Mouse (Mus musculus) kidney, adult 2 months (tissue): ENCODE measurements around the gene Cdc16. TPM values are rescaled to one million over a fixed set of nuclear protein-coding genes. Genes with fewer than 3 reads are reported as not detected.

Experiments
- DNase-seq: peaks from one replicate; pipeline ENCODE4 v3.0.0; 2021
- H3K27ac ChIP-seq: fragments of 200-500 bp; 2 replicates; pipeline ENCODE4 v1.5.1; 2012; ENCODE audit warnings: low read depth, low read length, control low read depth, inconsistent platforms; ENCODE audit not compliant: insufficient read depth
- H3K27me3 ChIP-seq: fragments of 200-500 bp; replicated peaks from 2 replicates; pipeline ENCODE4 v1.6.1; 2012; ENCODE audit warnings: mild to moderate bottlenecking, moderate library complexity, low read length, inconsistent platforms; ENCODE audit not compliant: control insufficient read depth, insufficient read depth
- H3K36me3 ChIP-seq: fragments of 200-500 bp; 2 replicates; pipeline ENCODE4 v1.6.1; 2012; ENCODE audit warnings: mild to moderate bottlenecking, moderate library complexity, low read length, inconsistent platforms; ENCODE audit not compliant: control insufficient read depth, insufficient read depth
- H3K4me1 ChIP-seq: fragments of 200-500 bp; 2 replicates; pipeline ENCODE4 v1.6.1; 2011; ENCODE audit warnings: low read length; ENCODE audit not compliant: control insufficient read depth, insufficient read depth
- H3K4me3 ChIP-seq: fragments of 200-500 bp; 2 replicates; pipeline ENCODE4 v1.5.1; 2011; ENCODE audit warnings: mild to moderate bottlenecking, low read depth, low read length, control low read depth; ENCODE audit not compliant: insufficient read depth
- CTCF ChIP-seq: fragments of 200-500 bp; conservative IDR thresholded peaks from 2 replicates; pipeline ENCODE4 v1.5.1; 2011; ENCODE audit warnings: low read depth, mild to moderate bottlenecking, control low read depth, low read length, moderate library complexity, mixed read lengths; ENCODE audit not compliant: insufficient read depth, insufficient read length
- POLR2A ChIP-seq: fragments of 200-500 bp; IDR thresholded peaks from one replicate; pipeline ENCODE4 v1.6.1; 2011; ENCODE audit warnings: low read depth, low read length, control low read depth
- WGBS: fragments of 180-500 bp; shearing (Covaris S2); methylation state at CpG from one replicate; pipeline ENCODE4 v1.1.7; 2018; 5-methylcytosine and 5-hydroxymethylcytosine counted together
- polyA plus RNA-seq: library from polyadenylated mRNA; depleted of rRNA; stranded (reverse); fragments of >200 nt; gene quantifications from 2 replicates; pipeline ENCODE4 v1.2.3, GENCODE M21; 2012; rRNA removed

Gene Cdc16
- polyA plus RNA-seq, 1 experiment: 30.2 TPM

DNA sequence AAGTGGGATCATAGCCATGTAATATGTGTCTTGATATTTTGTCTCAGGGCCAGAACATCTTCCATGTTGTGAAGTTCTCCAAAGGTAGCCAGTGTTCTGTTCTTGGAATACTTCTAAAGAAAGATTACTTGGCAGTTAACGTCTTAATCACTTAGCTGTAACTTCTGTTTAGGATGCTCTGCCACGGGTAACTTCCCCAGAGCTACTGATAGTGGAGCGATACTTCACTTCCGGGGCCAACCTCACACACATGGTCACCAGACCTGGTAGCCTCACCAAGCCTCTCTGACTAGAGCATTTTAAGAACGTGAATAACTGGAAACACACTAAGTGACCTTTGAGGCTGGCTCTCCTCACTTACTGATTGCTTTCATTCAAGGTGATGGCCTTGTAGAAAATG, 42.1 kb downstream of the Cdc16 start:
- no peak overlapping the region for H3K4me3 ChIP-seq
- no peak for DNase-seq
- 91% methylated on average over 5 of the region's 5 CpGs for WGBS
- no peaks in the 10 kb centered on the region; the same call in 1 of the 2 replicates for H3K36me3 ChIP-seq
- no peak overlapping the region for H3K27ac ChIP-seq
- TF ChIP-seq CTCF: no peak
- no peak for TF ChIP-seq POLR2A
- no peaks in the 10 kb centered on the region for H3K27me3 ChIP-seq
- H3K4me1 ChIP-seq: no peaks in the 10 kb centered on the region

DNA sequence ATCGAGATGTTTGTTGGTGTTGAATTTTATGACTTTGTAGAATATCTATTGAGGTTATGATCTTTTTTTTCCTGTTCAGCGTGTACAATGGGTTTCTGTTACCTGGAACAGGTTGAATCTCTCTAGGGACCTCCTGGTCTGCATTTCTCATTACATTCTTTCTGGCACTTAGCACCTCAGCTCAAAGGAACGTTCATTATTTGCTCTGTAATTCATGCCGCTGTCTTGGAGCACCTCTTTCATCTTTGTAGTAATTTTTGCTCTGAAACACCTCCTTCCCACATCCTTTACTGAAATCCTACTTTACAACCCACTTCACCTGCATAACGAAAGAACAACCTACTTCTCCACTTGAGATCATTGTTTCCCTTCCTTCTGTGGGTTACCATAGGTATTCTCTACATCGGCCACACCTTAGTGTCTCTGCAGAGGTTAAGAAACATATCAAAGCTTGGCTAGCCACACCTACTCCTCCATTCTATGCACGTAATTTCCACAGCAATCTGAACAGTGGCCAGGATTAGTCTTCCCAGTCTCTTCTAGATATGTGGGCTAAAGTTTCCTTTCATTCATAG, 71.2 kb downstream of the Cdc16 start:
- no peak for TF ChIP-seq CTCF
- no peak for TF ChIP-seq POLR2A
- DNase-seq: no peak
- no peak overlapping the region for H3K4me3 ChIP-seq
- H3K27me3 ChIP-seq: no peaks in the 10 kb centered on the region
- WGBS: 67% methylated on average over 7 of the region's 7 CpGs
- no peaks in the 10 kb centered on the region for H3K4me1 ChIP-seq
- H3K27ac ChIP-seq: no peak overlapping the region
- H3K36me3 ChIP-seq: no peaks in the 10 kb centered on the region

Other genes with a start within 250 kb of the Cdc16 start
- not detected in 2 replicates for gene 1700029H14Rik, start 195.2 kb upstream of the Cdc16 start, polyA plus RNA-seq
- 9.4 and 10.8 TPM in 2 replicates for gene Rasa3, start 80.1 kb upstream of the Cdc16 start, polyA plus RNA-seq
- not detected in 2 replicates for gene Cfap97d2, start 51.8 kb upstream of the Cdc16 start, polyA plus RNA-seq
- 7.1 and 8.1 TPM in 2 replicates for gene Upf3a, start 27.9 kb downstream of the Cdc16 start, polyA plus RNA-seq
- gene AF366264, start 80.7 kb downstream of the Cdc16 start, polyA plus RNA-seq: not detected in 2 replicates
- 8.8 and 10.3 TPM in 2 replicates for gene Champ1, start 112.0 kb downstream of the Cdc16 start, polyA plus RNA-seq
- gene Coprs, start 132.6 kb downstream of the Cdc16 start, polyA plus RNA-seq: 31.4 TPM in 2 replicates